Mouse (Mus musculus) heart, adult 2 months (tissue): ENCODE results near the gene Ces1f. TPM values are rescaled to one million over a fixed set of nuclear protein-coding genes. Genes with fewer than 3 reads are reported as not detected.

Experiments used
- DNase-seq, 2 experiments: peaks; one replicate each; pipeline ENCODE4 v3.0.0; 2021
- H3K27ac ChIP-seq: fragments of 200-600 bp; 2 replicates; pipeline ENCODE4 v1.8.1; 2022
- H3K27me3 ChIP-seq: fragments of 200-500 bp; 2 replicates; pipeline ENCODE4 v1.6.1; 2012; ENCODE audit warnings: mild to moderate bottlenecking, low read length, inconsistent platforms, mixed read lengths; ENCODE audit not compliant: control insufficient read depth, insufficient read depth
- H3K36me3 ChIP-seq: fragments of 200-500 bp; 2 replicates; pipeline ENCODE4 v1.6.1; 2012; ENCODE audit warnings: low read length, inconsistent platforms; ENCODE audit not compliant: control insufficient read depth, insufficient read depth
- H3K4me1 ChIP-seq: fragments of 200-500 bp; 2 replicates; pipeline ENCODE4 v1.6.1; 2011; ENCODE audit warnings: low read length; ENCODE audit not compliant: control insufficient read depth, insufficient read depth
- H3K4me3 ChIP-seq: fragments of 200-600 bp; 2 replicates; pipeline ENCODE4 v1.8.1; 2022
- H3K79me2 ChIP-seq: fragments of 200-500 bp; replicated peaks from 2 replicates; pipeline ENCODE4 v1.6.1; 2012; ENCODE audit warnings: mild to moderate bottlenecking, inconsistent platforms, low read length, moderate library complexity, mixed read lengths; ENCODE audit not compliant: control insufficient read depth, insufficient read depth
- H3K9ac ChIP-seq: fragments of 200-500 bp; 2 replicates; pipeline ENCODE4 v1.6.1; 2012; ENCODE audit warnings: low read depth, mild to moderate bottlenecking, control low read depth, inconsistent platforms, low read length, mixed read lengths
- CTCF ChIP-seq: fragments of 200-600 bp; IDR thresholded peaks from 2 replicates; pipeline ENCODE4 v1.8.1; 2022; ENCODE audit warnings: antibody characterized with exemption, mild to moderate bottlenecking, moderate library complexity
- EP300 ChIP-seq: fragments of 200-500 bp; IDR thresholded peaks from 2 replicates; pipeline ENCODE4 v1.6.1; 2011; ENCODE audit warnings: low read depth, low read length, control low read depth; ENCODE audit not compliant: insufficient read depth
- POLR2A ChIP-seq: fragments of 200-500 bp; IDR thresholded peaks from 2 replicates; pipeline ENCODE4 v1.6.1; 2011; ENCODE audit warnings: mild to moderate bottlenecking, low read depth, low read length, control low read depth; ENCODE audit not compliant: insufficient read depth
- WGBS: fragments of 180-500 bp; shearing (Covaris S2); methylation state at CpG from one replicate; pipeline ENCODE4 v1.1.7; 2018; 5-methylcytosine and 5-hydroxymethylcytosine counted together
- intact Hi-C: fragments of 180-260 bp; cut with DNase I; formaldehyde crosslinking; loops from one replicate; pipeline ENCODE4 v1.15.1; 2025
- polyA plus RNA-seq: library from polyadenylated mRNA; depleted of rRNA; stranded (reverse); fragments of >200 nt; gene quantifications from 2 replicates; pipeline ENCODE4 v1.2.3, GENCODE M21; 2012
- total RNA-seq, 2 experiments: library from RNA; stranded (reverse); gene quantifications; 2 replicates each; pipeline ENCODE4 v1.2.3; 2021

The Ces1f gene
- total and polyA plus RNA-seq, 3 experiments, result 0.37 to 2.5 (median 1.2) TPM

GRCm38 (mm10) chr8:93246057-93246456 lies 33.5 kb downstream of the Ces1f start:
- no peaks in the 10 kb centered on the region for H3K27me3 ChIP-seq
- 54% methylated on average over 2 of the region's 2 CpGs for WGBS
- DNase-seq, result no peak

GRCm38 (mm10) chr8:93239884-93240283 lies 39.7 kb downstream of the Ces1f start:
- intact Hi-C loops, result no loop called here
- no peak for DNase-seq
- no peak for TF ChIP-seq EP300
- no peak for TF ChIP-seq CTCF
- TF ChIP-seq POLR2A, result no peak
- Histone ChIP-seq H3K36me3 (no peaks in the 10 kb centered on the region), H3K79me2 (no peaks in the 10 kb centered on the region), H3K27me3 (no peaks in the 10 kb centered on the region), H3K27ac (no peak overlapping the region), H3K4me3 (no peak overlapping the region), H3K9ac (no peak overlapping the region), H3K4me1 (no peaks in the 10 kb centered on the region)

More at GRCm38 (mm10) chr8:93246057-93246456, 33.5 kb downstream of the Ces1f start:
- no peak overlapping the region for H3K27ac ChIP-seq
- intact Hi-C loops, result no loop called here
- no peaks in the 10 kb centered on the region for H3K79me2 ChIP-seq
- no peak for TF ChIP-seq POLR2A
- TF ChIP-seq CTCF, result no peak
- TF ChIP-seq EP300, result no peak
- H3K9ac ChIP-seq, result no peak overlapping the region
- H3K4me3 ChIP-seq, result no peak overlapping the region
- H3K4me1 ChIP-seq, result no peaks in the 10 kb centered on the region; the same call in 1 of the 2 replicates
- no peaks in the 10 kb centered on the region for H3K36me3 ChIP-seq

- H3K79me2 ChIP-seq, result no peaks in the 10 kb centered on the region
- H3K27ac ChIP-seq, result no peak overlapping the region
- no peak overlapping the region for H3K4me3 ChIP-seq
- H3K27me3 ChIP-seq, result no peaks in the 10 kb centered on the region
- H3K4me1 ChIP-seq, result no peaks in the 10 kb centered on the region
- intact Hi-C loops, result no loop called here
- WGBS, result 100% methylated on average over 1 of the region's 1 CpGs
- TF ChIP-seq CTCF (no peak), EP300 (no peak), POLR2A (no peak)
- H3K36me3 ChIP-seq, result no peaks in the 10 kb centered on the region
- DNase-seq, result no peak
- no peak overlapping the region for H3K9ac ChIP-seq
Observed at GRCm38 (mm10) chr8:93235681-93236080, 43.9 kb downstream of the Ces1f start.

GRCm38 (mm10) chr8:93234706-93235105 lies 44.8 kb downstream of the Ces1f start:
- no peak for TF ChIP-seq EP300
- TF ChIP-seq POLR2A, result no peak
- no peak for TF ChIP-seq CTCF
- Histone ChIP-seq H3K4me1 (no peaks in the 10 kb centered on the region), H3K79me2 (no peaks in the 10 kb centered on the region), H3K27me3 (no peaks in the 10 kb centered on the region), H3K9ac (no peak overlapping the region), H3K36me3 (no peaks in the 10 kb centered on the region), H3K4me3 (no peak overlapping the region), H3K27ac (no peak overlapping the region)
- WGBS, result 84% methylated on average over 1 of the region's 1 CpGs
- intact Hi-C loops, result no loop called here
- DNase-seq, result no peak

GRCm38 (mm10) chr8:93234068-93234467 lies 45.5 kb downstream of the Ces1f start:
- no peaks in the 10 kb centered on the region for H3K79me2 ChIP-seq
- WGBS, result 76% methylated on average over 6 of the region's 6 CpGs
- no peak overlapping the region for H3K27ac ChIP-seq
- H3K9ac ChIP-seq, result no peak overlapping the region
- H3K4me1 ChIP-seq, result no peaks in the 10 kb centered on the region
- intact Hi-C loops, result no loop called here
- TF ChIP-seq EP300, result no peak
- no peak for TF ChIP-seq CTCF
- no peak for TF ChIP-seq POLR2A
- H3K36me3 ChIP-seq, result no peaks in the 10 kb centered on the region
- no peak for DNase-seq
- no peak overlapping the region for H3K4me3 ChIP-seq
- no peaks in the 10 kb centered on the region for H3K27me3 ChIP-seq

- no peak for TF ChIP-seq EP300
- H3K4me3 ChIP-seq, result no peak within 1 kb of the TSS
- H3K27ac ChIP-seq, result no peak within 1 kb of the TSS
- no peak for DNase-seq
- H3K9ac ChIP-seq, result no peak within 1 kb of the TSS
- no peaks in the 10 kb centered on the region for H3K79me2 ChIP-seq
- no peaks in the 10 kb centered on the region for H3K4me1 ChIP-seq
- no peaks in the 10 kb centered on the region for H3K27me3 ChIP-seq
- intact Hi-C loops, result no loop called here
- H3K36me3 ChIP-seq, result no peaks in the 10 kb centered on the region
Observed at GRCm38 (mm10) chr8:93229446-93229845, 50.1 kb downstream of the Ces1f start, which contains the start of gene Ces1e. Gene Ces1e (minus strand): TSS chr8:93229619.
